Mouse (Mus musculus) right cerebral cortex, adult 18-20 months (tissue): ENCODE measurements around the gene Pspc1.
A peak's percentile ranks its signal among the peaks of the same experiment; 100 is the strongest.
"Not testable (repeated sequence)": the region's sequence is repeated elsewhere in the genome, so short reads cannot be mapped to it uniquely, and the experiment has no call there.

ENCODE experiments used
- DNase-seq: peaks from one replicate; pipeline ENCODE4 v3.0.0; 2022; ENCODE audit warnings: mixed read lengths

Pspc1 gene

DNA sequence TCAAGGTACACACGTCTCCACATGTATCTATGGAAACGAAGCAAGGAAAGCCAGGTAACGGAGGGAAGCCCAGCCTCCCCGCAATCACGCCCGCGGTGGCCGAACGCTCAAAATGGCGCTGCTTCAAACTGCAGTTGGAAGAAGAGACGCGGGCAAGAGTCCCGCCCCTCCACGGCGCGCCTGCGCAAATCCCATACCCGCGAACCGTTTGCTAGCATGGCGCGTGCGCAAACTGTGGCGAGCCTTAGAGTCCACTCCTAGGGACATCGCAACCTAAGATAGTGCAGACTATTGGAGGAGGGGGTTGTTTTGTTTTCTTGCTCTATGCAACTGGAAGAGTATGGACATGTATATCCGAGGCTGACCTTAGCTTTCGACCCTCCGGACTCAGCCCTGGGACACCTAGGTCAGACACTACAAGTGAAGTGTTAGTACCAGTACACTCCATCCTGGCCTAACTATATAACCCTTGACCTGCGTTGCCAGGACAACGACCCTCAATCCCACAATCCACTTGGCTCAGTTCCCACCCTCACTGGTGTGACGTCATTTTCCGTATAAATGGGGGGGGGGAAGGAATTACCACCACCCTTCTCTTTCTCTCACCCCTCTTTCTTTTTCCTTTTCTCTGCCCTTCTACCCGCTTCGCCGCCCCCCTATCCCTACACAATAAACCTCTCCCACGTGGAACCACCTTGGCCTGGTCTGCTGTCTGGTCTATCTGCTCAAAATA lies at the start of gene Pspc1:
TSS of gene Pspc1 (minus strand) at position 117 of the 733 bp plus-strand sequence.
- DNase-seq: peak; percentile 98

DNA sequence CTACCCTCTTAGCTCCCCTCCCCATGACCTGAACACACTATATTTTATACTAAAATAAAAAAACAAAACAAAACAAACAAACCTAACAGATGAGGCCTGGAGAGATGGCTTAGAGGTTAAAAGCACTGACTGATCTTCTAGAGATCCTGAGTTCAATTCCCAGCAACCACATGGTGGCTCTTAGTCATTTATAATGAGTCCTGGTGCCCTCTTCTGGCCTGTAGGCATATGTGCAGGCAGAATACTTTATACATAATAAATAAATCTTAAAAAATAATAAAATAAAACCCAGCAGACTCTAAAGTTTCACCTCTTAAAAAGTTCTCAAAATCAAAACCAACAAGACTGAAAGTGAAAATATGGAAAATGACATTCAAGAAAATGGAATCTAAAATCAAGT lies 46.4 kb upstream of the Pspc1 start:
- no peak for DNase-seq

DNA sequence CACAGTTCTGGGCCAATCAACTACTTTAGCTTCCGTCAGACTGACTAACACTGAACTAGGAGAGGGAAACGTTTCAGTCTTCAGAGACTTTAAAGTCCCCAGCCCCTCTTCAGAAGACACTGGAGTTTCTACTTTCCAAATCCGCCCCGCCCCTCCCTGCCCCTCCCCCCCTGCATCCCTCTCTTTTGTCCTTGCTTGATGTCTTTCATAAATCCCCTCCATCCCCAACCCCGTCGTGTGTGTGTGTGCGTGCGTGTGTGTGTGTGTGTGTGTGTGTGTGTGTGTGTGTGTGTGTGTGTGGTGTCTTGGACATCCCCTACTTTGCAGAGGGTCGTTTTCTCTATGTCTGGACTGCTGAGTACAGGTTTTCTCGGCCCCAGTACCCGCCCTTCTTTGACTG lies 39.5 kb upstream of the Pspc1 start:
- DNase-seq: no peak

DNA sequence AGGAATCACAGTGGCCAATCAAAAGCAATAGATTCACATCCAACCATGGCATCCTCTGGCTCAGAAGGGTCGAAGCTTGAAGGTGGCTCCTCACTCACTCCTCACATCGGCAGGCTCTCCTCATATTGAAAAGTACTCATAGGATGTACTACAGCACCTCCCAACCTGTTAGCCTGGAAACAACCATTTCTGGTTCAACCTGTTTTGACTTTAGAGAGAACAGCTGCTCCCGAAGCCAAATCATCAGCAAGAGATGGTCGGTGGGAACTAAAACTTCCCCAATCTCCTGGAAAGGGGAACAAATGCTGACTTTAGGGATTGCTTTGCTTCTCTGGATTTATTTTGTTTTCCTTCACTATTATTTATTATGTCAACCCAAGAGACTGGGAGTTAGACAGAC lies 39.0 kb upstream of the Pspc1 start:
- no peak for DNase-seq

DNA sequence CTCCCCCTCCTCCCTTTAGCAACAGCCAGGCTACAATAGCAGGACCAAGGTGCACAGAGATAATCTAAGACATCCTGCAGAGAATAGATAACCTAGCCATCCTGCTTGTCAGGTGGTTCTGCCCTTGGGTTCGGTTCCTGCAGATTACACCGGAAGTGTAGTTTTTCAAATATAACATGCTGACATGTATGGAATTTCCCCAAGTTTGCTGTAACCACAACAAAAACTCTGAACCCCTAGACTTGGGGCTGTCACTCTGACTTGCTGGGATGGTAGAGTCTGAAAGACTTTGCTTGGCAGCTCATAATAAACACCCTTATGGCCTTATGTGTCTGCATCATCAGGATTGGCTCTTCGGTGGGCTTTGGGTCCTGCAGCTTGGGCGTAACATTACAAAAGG lies 38.4 kb upstream of the Pspc1 start:
- DNase-seq: no peak

DNA sequence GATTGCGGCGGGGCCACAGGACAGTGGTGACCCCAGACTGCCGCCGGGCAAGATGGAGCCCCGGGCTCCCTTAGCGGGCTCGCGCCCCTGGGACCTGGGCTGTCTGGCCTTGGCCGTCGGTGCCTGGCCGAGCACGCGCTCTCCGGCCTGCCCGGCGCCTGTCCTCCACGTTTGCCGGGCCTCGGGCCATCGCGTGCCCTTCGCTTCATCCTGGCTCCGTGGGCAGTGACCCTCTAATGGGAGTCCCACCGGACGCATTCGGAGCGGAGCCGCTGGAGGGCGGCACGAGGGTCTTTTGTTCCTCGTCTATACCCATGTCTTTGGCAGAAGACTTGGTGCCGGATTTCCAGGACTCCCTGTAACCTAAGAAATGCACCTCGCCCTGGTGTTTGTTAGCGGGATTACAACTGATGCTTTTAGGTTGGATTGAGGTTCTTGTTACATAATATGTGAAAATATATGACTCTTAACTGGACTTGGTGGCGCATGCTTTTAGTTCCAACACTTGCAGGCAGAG lies 34.5 kb upstream of the Pspc1 start:
- DNase-seq: peak; percentile 75

DNA sequence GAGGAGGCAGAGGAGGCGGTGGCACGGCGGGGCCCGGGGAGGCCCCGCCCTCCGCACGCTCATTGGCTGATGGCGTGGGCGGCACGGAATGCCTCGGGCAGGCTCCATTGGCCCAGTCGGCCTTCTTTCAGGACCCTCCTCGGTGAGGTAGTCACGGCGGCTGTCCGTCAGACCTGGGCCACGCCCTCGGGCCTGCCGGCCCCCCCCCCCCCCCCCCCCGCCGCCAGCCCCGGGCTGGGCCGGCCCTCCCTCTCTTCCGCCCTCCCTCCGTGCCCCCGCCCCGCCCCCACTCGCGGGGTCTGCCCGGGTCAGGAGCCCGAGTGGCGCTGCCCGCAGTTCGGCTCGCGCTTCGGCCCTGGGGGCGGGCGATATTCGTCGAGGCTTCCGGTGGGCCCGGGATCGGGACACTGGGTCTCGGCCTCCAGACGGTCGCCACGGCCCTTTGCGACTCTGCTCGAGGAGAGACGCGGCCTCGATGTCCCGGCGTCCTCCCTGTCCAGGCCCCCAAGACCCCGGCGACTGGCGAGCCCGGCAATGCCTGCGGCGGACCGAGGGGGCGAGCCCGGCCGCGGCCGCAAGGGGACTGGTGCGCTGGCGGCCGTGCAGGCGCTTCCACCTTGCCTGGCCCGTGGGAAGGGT lies 33.7 kb upstream of the Pspc1 start, which contains the start of gene Zmym5:
TSS of gene Zmym5 (minus strand) at position 16 of the 639 bp plus-strand sequence.
- DNase-seq: peak; percentile 86

DNA sequence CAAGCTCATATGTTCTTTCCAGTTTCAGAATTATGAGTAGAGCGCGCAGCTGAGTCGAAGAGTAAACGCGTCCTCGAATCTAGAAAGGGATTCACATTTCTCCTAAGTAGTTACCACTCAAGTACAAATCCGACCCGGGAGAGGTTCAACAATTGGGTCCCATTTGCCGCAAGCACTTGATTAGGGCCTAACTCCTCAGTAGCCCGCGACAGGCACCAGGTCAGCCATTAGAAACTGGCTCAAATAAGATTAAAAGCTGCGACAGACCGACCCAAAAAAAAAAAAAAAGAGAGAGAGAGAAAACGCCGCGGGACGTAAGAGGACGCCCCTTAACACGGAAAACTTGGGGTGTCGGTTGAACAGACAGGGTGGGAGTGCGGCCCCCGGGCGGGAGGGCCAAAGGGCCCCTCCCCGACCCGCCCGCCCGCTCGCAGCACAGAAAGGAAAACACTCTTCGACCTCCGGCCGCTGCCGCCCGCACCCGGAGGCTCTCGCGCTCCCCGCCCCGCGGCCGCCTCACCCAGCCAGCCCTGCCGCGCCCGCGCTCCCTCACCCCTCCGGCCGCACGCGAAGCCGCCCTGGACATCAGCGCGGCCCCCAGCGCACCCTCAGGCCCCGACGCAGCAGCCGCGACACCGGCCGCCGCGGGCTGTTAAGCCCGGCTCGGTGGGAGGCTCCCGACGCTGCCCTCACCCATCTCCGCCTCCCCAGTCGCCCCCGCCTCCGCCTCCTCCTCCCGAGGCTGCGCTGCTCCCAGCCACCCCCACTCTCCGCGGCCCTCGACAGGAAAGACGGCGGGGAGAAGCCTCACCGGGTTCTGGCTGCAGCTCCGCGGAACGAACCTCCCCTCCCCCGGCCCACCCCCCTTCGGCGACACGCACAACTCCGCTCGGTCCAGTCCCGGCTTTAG lies 32.9 kb upstream of the Pspc1 start:
- not testable (repeated sequence) for DNase-seq

DNA sequence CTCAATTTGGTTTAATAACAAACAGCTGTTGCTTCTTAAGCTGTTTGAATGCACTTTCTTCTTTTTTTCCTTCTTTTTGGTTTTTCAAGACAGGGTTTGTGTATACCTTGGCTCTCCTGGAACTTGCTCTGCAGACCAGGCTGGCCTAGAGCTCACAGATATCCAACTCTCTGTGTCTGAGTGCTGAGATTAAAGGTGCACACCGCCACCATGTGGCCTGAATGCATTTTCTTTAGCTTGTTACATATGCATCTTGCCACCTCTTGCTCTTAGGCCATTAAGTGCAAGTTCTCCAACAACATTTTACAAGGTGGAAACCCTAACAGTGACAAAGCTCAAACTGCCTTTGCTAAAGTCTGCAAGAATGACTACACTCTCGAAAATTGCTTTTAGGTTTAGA lies 15.1 kb upstream of the Pspc1 start:
- DNase-seq: peak; percentile 32

DNA sequence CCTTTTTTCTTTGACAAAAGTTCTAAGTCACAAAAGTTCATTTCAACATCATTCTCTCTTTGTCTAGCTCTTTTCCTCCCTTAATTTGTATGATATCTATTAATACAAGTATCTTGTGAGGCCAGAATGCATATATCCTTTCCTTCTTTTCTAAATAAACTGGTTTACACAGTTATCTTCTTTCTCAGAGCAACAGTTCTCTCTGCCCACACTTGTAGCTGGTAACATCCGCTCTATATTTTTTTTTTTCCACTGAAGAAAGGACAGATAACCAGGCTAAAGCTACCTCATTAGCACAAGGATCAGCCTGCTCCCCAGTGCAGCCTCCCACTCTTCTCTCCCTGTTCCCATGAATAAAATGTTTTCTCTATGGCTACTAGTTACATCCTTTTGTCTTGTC lies 6.5 kb upstream of the Pspc1 start:
- no peak for DNase-seq

DNA sequence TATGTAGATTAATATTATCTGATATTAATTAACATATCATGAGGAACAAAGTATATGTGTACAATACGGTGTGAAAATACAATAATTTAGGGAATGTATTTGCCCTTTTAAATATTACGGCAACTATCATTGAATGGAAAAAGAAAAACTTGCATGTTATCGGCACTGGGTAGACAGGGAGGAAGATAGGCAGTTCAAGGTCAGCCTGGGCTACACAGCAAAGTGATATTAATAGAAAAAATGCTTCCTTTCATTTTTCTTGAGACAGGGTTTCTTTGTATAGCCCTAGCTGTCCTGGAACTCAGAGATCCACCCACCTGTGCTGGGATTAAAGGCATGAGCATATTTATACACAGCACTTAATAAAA lies 801 bp upstream of the Pspc1 start:
- DNase-seq: no peak

DNA sequence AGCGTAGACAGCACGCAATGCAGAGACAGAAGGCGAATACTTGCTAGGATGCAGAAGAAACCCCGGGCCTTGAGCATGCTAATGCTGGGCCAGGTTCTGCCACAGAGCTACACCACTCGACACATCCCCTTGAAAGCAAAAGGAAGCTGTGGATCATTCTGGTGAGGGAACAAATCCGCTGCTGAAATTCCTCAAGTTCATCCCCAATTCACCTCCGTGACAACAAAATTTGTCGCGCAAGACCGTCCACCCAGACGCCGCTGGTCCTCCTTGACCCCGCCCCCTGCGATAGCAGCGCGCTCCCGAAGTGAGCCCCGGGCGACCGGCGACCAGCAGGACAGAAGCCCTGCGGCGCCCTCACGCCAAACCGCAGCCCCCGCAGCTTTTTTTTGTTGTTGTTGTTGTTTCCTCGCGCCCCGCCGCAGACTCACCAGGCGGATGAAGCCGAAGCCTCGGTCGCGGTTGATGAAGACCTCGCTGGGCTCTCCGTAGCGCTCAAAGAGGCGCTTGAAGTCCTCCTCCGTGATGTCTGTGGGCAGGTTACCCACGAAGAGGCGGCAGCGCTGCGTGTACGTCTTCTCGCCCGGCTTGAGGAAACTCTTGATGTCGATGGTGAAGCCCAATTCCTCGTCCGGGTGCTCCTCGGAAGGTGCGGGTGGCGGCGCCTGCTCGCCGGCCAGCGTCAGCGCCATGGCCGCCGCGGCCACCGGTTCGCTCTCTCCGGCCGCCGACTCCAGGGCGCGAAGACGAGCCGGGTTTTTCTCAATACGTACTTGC lies 568 bp downstream of the Pspc1 start:
- peak; percentile 66 for DNase-seq

DNA sequence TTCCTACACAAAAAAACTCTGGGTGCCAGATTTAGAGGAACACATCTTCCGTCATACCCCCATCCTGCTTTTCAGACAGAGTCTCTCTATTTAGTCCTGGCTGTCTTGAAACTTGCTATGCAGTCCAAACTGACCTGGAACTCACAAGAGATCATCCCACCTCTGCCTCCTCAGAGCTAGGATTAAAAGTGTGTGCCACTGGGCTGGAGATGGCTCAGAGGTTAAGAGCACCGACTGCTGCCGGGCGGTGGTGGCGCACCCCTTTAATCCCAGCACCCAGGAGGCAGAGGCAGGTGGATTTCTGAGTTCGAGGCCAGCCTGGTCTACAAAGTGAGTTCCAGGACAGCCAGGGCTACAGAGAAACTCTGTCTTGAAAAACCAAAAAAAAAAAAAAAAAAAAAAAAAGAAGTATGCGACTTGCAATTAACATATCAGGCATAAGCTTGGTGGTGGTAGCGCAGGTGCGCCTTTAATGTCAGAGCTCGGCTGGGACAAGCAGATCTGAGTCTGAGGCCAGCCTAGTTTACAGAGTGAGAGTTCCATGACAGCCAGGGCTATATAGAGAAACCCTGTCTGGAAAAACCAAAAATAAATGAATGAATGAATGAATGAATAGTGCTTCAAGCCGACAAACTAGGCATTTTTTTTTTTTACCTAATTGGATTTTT lies 1.4 kb downstream of the Pspc1 start:
- DNase-seq: no peak

DNA sequence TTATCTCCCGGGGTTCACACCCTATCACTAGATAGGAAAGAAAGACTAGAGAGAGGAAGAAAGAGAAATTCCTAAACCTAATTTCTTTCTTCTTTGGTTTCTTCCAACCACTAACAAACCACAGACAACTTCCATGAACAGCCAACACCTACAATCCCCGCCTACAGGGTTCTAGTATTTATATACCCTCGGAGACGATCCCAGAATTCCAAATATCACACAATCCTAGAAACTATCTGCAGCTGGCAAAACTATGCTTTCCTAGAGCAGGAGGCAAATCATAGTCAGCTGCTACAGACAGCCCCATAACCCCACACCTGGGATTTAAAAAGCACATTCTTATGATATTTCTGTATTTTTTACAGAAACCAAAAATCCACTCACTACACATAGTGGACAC lies 2.7 kb downstream of the Pspc1 start:
- DNase-seq: peak; percentile 26

DNA sequence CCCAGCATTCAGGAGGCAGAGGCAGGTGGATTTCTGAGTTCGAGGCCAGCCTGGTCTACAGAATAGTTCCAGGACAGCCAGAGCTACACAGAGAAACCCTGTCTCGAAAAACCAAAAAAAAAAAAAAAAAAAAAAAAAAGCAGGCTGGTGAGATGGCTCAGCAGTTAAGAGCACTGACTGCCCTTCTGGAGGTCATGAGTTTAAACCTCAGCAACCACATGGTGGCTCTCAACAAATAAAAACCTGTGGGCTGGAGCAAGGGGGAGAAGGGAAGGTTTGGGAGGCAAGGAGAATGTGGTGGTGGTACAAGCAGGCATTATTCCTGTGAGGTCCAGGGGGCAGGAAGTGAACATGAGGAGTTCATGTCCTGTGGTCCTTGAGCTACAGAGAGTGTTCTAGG lies 11.7 kb downstream of the Pspc1 start:
- DNase-seq: not testable (repeated sequence)

DNA sequence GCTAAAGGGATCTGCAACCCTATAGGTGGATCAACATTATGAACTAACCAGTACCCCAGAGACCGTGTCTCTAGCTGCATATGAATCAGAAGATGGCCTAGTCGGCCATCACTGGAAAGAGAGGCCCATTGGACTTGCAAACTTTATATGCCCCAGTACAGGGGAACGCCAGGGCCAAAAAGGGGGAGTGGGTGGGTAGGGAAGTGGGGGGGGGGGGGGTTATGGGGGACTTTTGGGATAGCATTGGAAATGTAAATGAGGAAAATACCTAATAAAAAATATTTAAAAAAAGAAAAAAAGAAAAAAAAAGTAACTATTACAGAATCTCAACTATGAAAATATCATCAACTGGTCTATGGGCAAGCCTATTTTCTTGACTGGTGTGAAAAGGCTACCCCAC lies 13.0 kb downstream of the Pspc1 start:
- DNase-seq: not testable (repeated sequence)

DNA sequence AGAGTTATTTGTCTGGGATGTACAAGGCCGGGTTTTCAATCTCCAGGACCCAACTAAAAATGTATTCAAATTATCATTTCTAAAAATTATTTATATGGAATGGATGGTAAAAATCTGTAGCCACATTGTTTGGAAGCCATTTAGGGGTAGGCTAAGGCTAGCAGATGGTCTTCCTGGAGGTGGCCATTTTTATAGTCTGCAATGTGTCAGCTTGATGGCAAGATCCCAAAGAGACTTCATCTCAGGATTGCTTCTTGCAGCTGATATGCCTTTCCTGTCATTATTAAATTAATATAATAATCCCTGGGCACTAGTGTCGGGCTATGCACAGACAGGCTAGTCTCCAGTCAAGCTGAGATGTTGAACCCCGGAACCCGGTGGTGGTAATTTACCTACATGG lies 26.8 kb downstream of the Pspc1 start:
- no peak for DNase-seq

DNA sequence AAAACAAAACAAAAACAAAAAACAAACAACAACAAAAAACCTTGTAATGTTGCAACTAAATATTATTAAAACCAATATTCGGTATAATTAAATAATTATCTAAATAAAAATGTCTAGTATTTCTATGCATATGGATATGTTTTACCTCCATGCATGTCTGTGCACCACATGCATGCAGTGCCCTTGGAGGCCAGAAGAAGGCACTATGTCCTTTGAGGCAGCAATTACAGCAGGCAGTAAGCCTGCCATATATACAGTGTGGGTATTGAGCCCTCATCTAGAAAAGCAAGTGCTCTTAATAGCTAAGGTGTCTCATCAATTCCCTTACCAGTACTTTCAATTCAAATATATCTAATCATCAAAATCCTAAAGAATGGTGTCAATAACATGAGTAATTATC lies 37.9 kb downstream of the Pspc1 start:
- DNase-seq: no peak

DNA sequence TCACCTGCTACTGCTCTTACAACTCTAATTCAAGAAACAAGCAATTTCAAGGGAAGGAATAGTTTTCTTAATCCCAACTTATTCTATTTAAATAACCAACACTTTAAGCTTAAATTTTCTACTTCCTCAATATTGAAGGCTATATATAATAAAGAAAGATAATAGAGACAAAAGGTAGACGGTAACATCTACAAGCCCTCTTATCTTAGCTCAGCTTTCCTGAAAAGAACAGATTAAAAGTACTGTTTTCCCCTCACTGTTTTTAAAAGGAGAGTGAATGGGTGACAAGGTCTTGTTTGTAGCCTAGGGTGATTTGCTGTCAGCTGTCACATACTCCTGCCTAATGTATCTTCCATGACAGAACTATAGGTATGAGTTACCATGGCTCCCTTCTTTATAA lies 51.6 kb downstream of the Pspc1 start:
- no peak for DNase-seq

DNA sequence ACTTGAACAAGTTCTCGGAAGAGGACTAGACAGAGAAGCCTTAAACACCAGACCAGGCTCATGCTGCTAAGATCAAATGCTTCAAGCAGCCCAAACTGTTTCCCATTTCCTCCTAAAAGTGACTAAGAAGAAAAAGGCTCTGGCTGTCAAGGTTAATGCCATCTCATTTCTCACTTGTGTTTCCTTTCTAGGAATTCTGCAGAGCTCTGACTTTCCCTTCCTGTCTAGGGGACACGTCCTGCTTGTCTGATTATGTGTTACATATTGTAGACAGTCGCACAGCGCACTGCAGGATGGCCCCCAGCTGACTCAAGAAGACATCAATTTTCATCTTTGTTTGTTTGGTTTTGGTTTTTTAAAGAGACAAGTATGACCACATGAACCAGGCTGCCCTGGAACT lies 72.4 kb downstream of the Pspc1 start:
- no peak for DNase-seq

DNA sequence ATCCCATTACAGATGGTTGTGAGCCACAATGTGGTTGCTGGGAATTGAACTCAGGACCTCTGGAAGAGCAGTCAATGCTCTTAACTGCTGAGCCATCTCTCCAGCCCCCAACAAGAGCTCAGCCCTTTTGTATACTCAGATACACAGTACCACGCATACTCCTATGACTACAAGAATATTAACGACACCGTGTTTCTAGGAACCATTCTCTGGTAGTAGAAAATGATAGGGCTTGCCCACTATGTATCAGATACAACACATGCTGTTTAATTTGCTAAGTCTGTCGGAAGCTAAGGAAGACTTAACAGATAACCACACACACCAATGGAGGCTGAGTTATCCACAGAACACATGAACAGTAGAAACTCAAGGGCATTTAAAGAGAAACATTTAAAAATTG lies 75.5 kb downstream of the Pspc1 start:
- DNase-seq: no peak

DNA sequence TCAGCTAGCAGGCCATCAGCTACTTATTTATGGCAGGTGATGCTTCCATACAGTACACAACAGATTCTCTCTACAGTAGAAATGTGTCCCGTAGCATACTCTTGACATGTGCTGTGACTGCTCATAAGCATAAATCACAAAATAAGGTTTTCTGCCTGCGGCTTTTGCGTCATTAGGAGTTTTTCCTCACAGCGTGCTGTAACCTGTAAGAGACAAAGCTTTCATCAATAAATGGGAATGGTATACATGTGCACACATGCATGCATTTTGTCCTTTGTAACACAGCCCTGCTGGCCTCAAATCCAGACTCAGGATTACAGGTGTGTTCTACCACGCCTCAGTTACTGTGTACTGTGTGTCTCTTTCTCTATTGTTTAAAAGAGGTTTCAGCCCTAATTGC lies 80.3 kb downstream of the Pspc1 start:
- DNase-seq: no peak
